Mouse (Mus musculus) midbrain, embryonic 12.5 days (tissue): ENCODE measurements around the gene Olfr1564. TPM values are rescaled to one million over a fixed set of nuclear protein-coding genes. Genes with fewer than 3 reads are reported as not detected.
"Not testable (repeated sequence)": the region's sequence is repeated elsewhere in the genome, so short reads cannot be mapped to it uniquely, and the experiment has no call there.

ENCODE experiments used
- ATAC-seq: fragments of 200-750 bp; cut with Nextera tagmentation; 2 replicates; pipeline ENCODE4 v1.8.0; 2017; ENCODE audit warnings: low read depth, moderate TSS enrichment, moderate library complexity; ENCODE audit not compliant: low FRiP score
- H3K27ac ChIP-seq: fragments of 300-500 bp; sonication (generic); replicated peaks from 2 replicates; pipeline ENCODE4 v1.5.1; 2016; ENCODE audit warnings: mild to moderate bottlenecking
- H3K27me3 ChIP-seq: fragments of 300-500 bp; sonication (generic); 2 replicates; pipeline ENCODE4 v1.6.1; 2016; ENCODE audit warnings: mild to moderate bottlenecking
- H3K36me3 ChIP-seq: fragments of 300-500 bp; sonication (generic); 2 replicates; pipeline ENCODE4 v1.6.1; 2016
- H3K4me1 ChIP-seq: fragments of 300-500 bp; sonication (generic); 2 replicates; pipeline ENCODE4 v1.6.1; 2016
- H3K4me2 ChIP-seq: fragments of 300-500 bp; sonication (generic); replicated peaks from 2 replicates; pipeline ENCODE4 v1.6.1; 2016; ENCODE audit warnings: mild to moderate bottlenecking, moderate library complexity
- H3K4me3 ChIP-seq: fragments of 300-500 bp; sonication (generic); 2 replicates; pipeline ENCODE4 v1.5.1; 2016; ENCODE audit warnings: mild to moderate bottlenecking
- H3K9ac ChIP-seq: fragments of 300-500 bp; sonication (generic); replicated peaks from 2 replicates; pipeline ENCODE4 v1.6.1; 2016; ENCODE audit warnings: mild to moderate bottlenecking, moderate library complexity
- H3K9me3 ChIP-seq: fragments of 300-500 bp; sonication (generic); 2 replicates; pipeline ENCODE4 v1.6.1; 2016; ENCODE audit warnings: mild to moderate bottlenecking
- WGBS: fragments of 180-500 bp; shearing (Covaris S2); methylation state at CpG from one replicate; pipeline ENCODE4 v1.1.7; 2016; 5-methylcytosine and 5-hydroxymethylcytosine counted together
- polyA plus RNA-seq: library from polyadenylated mRNA; unstranded; fragments of >200 nt; fragmentation: Nextera tagmentation; extraction: Ambion mirVana; gene quantifications from 2 replicates; pipeline ENCODE4 v1.2.1, GENCODE M21; 2016

Olfr1564 gene
- not detected in 2 replicates for polyA plus RNA-seq

DNA sequence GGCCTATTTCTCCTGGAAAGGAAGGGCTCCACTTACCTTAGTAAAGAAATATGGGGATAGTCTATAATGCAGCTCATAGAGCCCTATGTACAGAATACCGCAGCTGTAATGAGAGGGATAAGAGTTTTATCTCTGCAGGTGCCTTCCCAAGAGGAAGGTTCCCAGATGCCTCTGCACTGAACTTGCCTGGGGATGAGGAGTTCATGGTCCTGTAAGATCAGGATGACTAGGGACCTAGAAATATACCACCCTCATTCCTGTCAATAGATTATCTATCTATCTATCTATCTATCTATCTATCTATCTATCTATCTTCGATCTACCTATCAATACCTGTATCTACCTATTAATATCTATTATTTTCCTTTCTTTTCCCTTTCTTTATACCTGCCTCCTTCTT is at the start of gene Olfr1564:
Olfr1564 (minus strand) TSS at position 101 of the 400 bp plus-strand sequence.
- H3K36me3 ChIP-seq, result no peaks in the 10 kb centered on the region
- ATAC-seq, result no peak
- no peak within 1 kb of the TSS for H3K4me3 ChIP-seq
- no peak within 1 kb of the TSS for H3K9ac ChIP-seq
- H3K4me1 ChIP-seq, result no peaks in the 10 kb centered on the region
- 85% methylated on average over 2 of the region's 2 CpGs for WGBS
- no peak within 1 kb of the TSS for H3K4me2 ChIP-seq
- H3K27ac ChIP-seq, result no peak within 1 kb of the TSS
- no peaks in the 10 kb centered on the region for H3K27me3 ChIP-seq
- H3K9me3 ChIP-seq, result peaks cover 11% of the 10 kb centered on the region; the same call in 1 of the 2 replicates

DNA sequence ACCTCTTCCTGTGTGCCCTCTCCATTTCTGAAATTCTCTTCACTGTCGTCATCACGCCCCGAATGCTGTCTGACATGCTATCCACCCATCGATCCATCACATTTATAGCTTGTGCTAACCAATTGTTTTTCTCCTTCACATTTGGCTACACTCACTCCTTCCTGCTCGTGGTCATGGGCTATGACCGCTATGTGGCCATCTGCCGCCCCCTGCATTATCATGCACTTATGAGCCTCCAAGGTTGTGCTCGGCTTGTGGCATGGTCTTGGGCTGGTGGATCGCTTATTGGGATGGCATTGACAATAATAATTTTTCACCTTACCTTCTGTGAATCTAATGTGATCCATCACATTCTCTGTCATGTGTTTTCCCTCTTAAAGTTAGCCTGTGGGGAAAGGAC is 47.4 kb upstream of the Olfr1564 start:
- H3K9ac ChIP-seq, result no peak overlapping the region
- peaks cover 3% of the 10 kb centered on the region; the same call in 1 of the 2 replicates for H3K9me3 ChIP-seq
- H3K4me2 ChIP-seq, result no peak overlapping the region
- H3K27ac ChIP-seq, result no peak overlapping the region
- 83% methylated on average over 9 of the region's 9 CpGs for WGBS
- H3K27me3 ChIP-seq, result no peaks in the 10 kb centered on the region
- ATAC-seq, result no peak
- H3K36me3 ChIP-seq, result no peaks in the 10 kb centered on the region
- no peak overlapping the region for H3K4me3 ChIP-seq
- H3K4me1 ChIP-seq, result no peaks in the 10 kb centered on the region

DNA sequence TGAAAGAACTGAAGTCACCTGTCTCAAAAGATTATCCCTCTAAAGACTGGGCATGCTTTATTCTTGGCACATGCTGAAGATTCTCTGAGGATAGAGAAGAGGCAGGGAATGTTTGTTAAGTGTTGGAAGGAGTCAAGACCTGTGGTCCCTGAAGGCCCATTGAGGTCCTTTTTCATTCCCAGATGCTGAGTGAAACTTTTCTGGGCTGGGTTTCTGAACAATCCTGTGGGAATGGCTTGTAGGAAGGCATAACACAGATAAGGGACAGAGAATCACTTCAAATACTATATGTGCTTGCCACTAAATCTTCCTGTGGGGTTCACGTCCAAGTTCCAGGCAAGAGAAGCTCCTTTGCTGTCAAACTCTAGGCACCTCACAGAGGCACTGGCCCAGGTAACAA is 42.9 kb upstream of the Olfr1564 start, which contains the start of gene Olfr63:
Olfr63 (plus strand) TSS at position 301 of the 400 bp plus-strand sequence.
- H3K36me3 ChIP-seq, result no peaks in the 10 kb centered on the region
- no peak within 1 kb of the TSS for H3K9ac ChIP-seq
- no peaks in the 10 kb centered on the region for H3K27me3 ChIP-seq
- no peak within 1 kb of the TSS for H3K4me3 ChIP-seq
- WGBS, result 92% methylated on average over 1 of the region's 1 CpGs
- H3K4me2 ChIP-seq, result no peak within 1 kb of the TSS
- H3K9me3 ChIP-seq, result no peaks in the 10 kb centered on the region
- H3K27ac ChIP-seq, result no peak within 1 kb of the TSS
- ATAC-seq, result no peak
- no peaks in the 10 kb centered on the region for H3K4me1 ChIP-seq

DNA sequence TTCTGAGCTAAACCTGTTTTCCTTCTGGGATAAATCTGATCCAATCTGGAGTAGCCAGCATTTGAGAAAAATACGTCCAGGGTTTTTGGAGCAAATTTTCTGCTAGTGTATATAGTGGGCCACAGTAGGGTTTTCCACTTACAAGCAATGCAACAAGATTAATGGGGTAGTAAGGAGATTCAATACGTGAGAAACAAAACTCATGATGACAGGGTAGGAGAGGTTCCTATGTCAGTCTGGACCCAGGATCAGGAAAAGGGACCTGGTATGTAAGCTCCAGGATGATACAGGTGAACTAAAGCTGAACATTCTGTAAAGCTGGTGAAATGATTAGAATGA is 33.8 kb upstream of the Olfr1564 start:
- not testable (repeated sequence) for H3K9me3 ChIP-seq, H3K4me2 ChIP-seq, H3K36me3 ChIP-seq, H3K27ac ChIP-seq, H3K27me3 ChIP-seq, H3K4me3 ChIP-seq, H3K4me1 ChIP-seq, H3K9ac ChIP-seq
- no CpG with 5 or more reads among the region's 2 CpGs for WGBS
- ATAC-seq, result peak; percentile 53; the same call in 1 of the 2 replicates

DNA sequence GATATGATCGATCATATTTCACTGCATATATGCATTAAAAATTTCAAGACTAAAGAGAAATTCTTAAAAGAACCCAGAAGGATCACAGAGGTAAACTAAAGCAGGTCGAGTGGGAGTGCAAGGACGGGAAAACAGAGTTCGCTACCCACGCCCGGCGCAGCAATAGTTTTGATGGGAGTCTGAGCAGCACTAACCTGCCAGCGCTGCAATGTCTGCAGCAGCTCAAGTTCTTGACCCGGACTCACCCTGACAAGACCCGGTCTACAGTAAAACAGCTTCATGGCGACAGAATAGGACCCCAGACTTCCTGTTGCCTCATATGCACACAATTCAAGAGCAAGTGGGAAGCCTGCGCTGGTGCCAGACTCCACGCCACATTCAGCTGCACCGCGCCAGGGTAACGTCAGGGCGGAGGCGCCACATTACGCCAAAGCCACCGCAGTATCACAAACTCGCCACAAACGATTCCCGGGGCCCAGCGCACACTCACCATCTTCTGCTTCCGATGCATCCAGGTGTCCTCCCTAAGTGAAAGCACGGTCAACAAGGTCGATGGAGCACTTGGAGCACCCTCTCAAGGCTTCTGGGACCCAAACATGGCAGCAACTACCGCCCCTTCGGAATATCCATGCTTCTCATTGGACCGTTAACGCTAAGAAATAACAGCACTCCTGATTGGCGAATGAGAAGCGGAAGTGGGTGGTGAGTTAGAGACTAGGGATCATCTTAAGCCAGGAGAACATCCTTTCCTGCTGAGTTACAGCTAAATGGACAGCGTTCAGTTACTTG is 33.2 kb upstream of the Olfr1564 start, which contains the start of gene Zfp955a:
Zfp955a (minus strand) TSS at position 616 of the 789 bp plus-strand sequence.
- H3K9ac ChIP-seq, H3K4me3 ChIP-seq, H3K27me3 ChIP-seq, H3K4me1 ChIP-seq, H3K36me3 ChIP-seq, H3K9me3 ChIP-seq, H3K27ac ChIP-seq: not testable (repeated sequence)
- 48% methylated on average over 1 of the region's 34 CpGs for WGBS
- peak within 1 kb of the TSS; percentile 32; the same call in 1 of the 2 replicates for H3K4me2 ChIP-seq
- ATAC-seq, result peak; percentile 99

DNA sequence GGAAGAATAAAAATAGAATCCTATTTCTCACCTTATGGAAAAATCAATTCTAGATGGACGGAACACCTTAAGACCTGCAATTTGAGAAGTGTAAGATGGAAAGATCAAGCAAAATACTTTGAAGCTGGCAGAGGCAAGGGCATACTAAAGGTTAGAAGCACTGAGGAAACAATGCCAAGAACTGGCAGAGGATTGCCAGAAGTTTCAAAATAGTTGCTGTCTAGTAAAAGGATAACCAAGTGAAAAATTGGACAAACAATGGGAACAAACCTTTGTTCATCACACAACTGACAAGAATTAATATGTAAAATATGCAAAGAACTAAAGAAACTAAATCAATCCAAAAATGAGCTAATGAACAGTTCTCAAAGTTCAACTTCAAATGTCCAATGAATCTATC is 15.2 kb upstream of the Olfr1564 start:
- peaks cover 13% of the 10 kb centered on the region; the same call in 1 of the 2 replicates for H3K9me3 ChIP-seq
- peaks cover 19% of the 10 kb centered on the region for H3K36me3 ChIP-seq
- not testable (repeated sequence) for H3K4me2 ChIP-seq, H3K4me1 ChIP-seq, H3K27ac ChIP-seq, H3K9ac ChIP-seq, H3K4me3 ChIP-seq, ATAC-seq, H3K27me3 ChIP-seq
- 94% methylated on average over 1 of the region's 1 CpGs for WGBS

DNA sequence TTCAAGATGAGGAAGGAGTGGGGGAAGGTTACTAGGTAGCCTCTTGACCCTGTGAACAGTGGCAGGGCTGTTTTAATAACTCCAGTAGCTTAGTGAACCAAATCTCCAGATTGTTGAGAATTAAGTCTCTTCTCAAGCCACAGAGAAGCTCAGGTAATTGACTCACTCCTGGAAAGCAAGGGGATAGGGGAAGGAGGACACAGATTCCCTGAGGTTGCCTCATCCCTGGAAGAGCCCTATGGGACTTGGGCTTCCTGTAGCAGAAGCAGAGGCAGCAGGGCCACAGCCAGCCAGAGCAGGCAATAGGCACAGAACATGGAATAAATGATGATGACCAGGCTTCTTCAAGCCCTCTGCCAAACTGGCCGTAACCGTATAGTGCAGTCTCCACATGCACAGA is 30.5 kb downstream of the Olfr1564 start, which contains the start of gene Olfr239:
Olfr239 (plus strand) TSS at position 301 of the 400 bp plus-strand sequence.
- H3K36me3 ChIP-seq, H3K4me1 ChIP-seq, H3K9ac ChIP-seq, H3K27ac ChIP-seq, ATAC-seq, H3K4me3 ChIP-seq, H3K9me3 ChIP-seq, H3K27me3 ChIP-seq, H3K4me2 ChIP-seq: not testable (repeated sequence)
- WGBS, result no CpG with 5 or more reads among the region's 2 CpGs

DNA sequence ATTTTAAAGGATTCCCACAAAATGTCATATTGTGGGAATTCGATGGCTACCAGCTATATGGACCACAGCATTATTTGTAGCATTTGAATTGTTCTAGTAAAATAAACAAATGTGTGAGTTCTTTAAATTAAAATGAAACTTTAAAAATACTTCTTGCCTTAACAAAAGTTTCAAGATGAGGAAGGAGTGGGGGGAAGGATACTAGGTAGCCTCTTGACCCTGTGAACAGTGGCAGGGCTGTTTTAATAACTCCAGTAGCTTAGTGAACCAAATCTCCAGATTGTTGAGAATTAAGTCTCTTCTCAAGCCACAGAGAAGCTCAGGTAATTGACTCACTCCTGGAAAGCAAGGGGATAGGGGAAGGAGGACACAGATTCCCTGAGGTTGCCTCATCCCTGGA is 53.3 kb downstream of the Olfr1564 start, which contains the start of gene Olfr55:
Olfr55 (plus strand) TSS at position 301 of the 400 bp plus-strand sequence.
- H3K9ac ChIP-seq, H3K4me1 ChIP-seq, H3K27ac ChIP-seq, H3K4me3 ChIP-seq, ATAC-seq, H3K9me3 ChIP-seq, H3K27me3 ChIP-seq, H3K36me3 ChIP-seq, H3K4me2 ChIP-seq: not testable (repeated sequence)
- 69% methylated on average over 1 of the region's 1 CpGs for WGBS

Other genes with a start within 250 kb of the Olfr1564 start
- gene Zfp952, start 228.6 kb downstream of the Olfr1564 start, polyA plus RNA-seq, result 18.9 and 19.0 TPM in 2 replicates
- 22.8 and 24.7 TPM in 2 replicates for gene Zfp763, start 188.3 kb downstream of the Olfr1564 start, polyA plus RNA-seq
- not detected in 2 replicates for gene 4921501E09Rik, start 153.6 kb downstream of the Olfr1564 start, polyA plus RNA-seq
- gene Zfp563, start 132.4 kb downstream of the Olfr1564 start, polyA plus RNA-seq, result 14.9 and 15.5 TPM in 2 replicates
- gene Morc2b, start 82.0 kb downstream of the Olfr1564 start, polyA plus RNA-seq, result 0.18 and 0.29 TPM in 2 replicates
- gene Olfr55, start 53.2 kb downstream of the Olfr1564 start, polyA plus RNA-seq, result not detected in 2 replicates
- not detected in 2 replicates for gene Olfr239, start 30.4 kb downstream of the Olfr1564 start, polyA plus RNA-seq
- gene Zfp955a, start 33.5 kb upstream of the Olfr1564 start, polyA plus RNA-seq, result 19.8 TPM in 2 replicates
- 0.03 and 0.04 TPM in 2 replicates for gene Olfr63, start 43.0 kb upstream of the Olfr1564 start, polyA plus RNA-seq
- 13.5 and 13.8 TPM in 2 replicates for gene Zfp955b, start 67.9 kb upstream of the Olfr1564 start, polyA plus RNA-seq
- gene Zfp81, start 137.2 kb upstream of the Olfr1564 start, polyA plus RNA-seq, result 13.1 and 13.5 TPM in 2 replicates
- gene Zfp101, start 173.0 kb upstream of the Olfr1564 start, polyA plus RNA-seq, result 20.8 and 23.2 TPM in 2 replicates
- not detected in 2 replicates for gene Actl9, start 211.2 kb upstream of the Olfr1564 start, polyA plus RNA-seq